Mouse (Mus musculus) thymus, postnatal 36 days (tissue): Measurements from ENCODE around the gene Vmn1r152.
"Not testable (repeated sequence)": the region's sequence is repeated elsewhere in the genome, so short reads cannot be mapped to it uniquely, and the experiment has no call there.

Experiments
- DNase-seq, 2 experiments: peaks; one replicate each; pipeline ENCODE4 v3.0.0; 2022; ENCODE audit warnings: mixed read lengths in 2 of 2

Gene Vmn1r152

GRCm38 (mm10) chr7:22522667-22523066 is at the start of gene Vmn1r152:
Gene Vmn1r152, plus strand, starts transcription at chr7:22522967.
- not testable (repeated sequence) for DNase-seq

DNA sequence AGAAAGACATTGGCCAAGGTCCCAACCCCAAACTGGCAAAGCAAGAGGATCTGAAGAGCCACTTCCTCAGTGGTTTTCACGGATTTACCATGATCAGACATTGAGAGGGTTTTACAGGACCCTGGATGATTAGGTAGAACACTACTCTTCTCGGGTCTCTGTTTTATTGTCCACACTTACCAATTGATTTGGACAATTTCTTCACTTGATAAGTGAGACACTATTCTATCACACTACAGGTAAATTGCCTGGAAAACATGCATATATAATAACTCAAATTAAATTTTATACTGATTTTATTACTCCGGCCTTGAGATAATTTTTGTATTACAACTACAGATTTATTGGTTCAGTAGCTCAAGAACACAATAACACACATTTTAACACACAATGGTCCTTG is 23.2 kb upstream of the Vmn1r152 start, which contains the start of gene Vmn1r151:
Gene Vmn1r151, minus strand, starts transcription at position 101 of the 400 bp plus-strand sequence.
- DNase-seq, result not testable (repeated sequence)

- DNase-seq, result not testable (repeated sequence)
These were observed 12.0 kb downstream of the Vmn1r152 start, which contains the start of gene Gm8677 for GRCm38 (mm10) chr7:22534787-22535186. Gene Gm8677, minus strand, starts transcription at chr7:22534887.

DNA sequence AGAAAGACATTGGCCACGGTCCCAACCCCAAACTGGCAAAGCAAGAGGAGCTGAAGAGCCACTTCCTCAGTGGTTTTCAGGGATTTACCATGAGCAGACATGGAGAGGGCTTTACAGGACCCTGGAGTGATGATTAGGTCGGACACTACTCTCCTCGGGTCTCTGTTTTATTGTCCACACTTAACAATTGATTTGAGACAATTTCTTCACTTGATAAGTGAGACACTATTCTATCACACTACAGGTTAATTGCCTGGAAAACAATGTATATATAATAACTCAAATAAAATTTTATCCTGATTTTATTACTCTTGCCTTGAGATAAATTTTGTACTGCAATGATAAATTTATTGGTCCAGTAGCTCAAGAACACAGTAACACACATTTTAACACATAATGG is 42.5 kb downstream of the Vmn1r152 start, which contains the start of gene Gm4201:
Gene Gm4201, minus strand, starts transcription at position 101 of the 400 bp plus-strand sequence.
- DNase-seq, result not testable (repeated sequence)
